ENCODE assay signal across 15 mouse cellular contexts in the genomic region with DNA sequence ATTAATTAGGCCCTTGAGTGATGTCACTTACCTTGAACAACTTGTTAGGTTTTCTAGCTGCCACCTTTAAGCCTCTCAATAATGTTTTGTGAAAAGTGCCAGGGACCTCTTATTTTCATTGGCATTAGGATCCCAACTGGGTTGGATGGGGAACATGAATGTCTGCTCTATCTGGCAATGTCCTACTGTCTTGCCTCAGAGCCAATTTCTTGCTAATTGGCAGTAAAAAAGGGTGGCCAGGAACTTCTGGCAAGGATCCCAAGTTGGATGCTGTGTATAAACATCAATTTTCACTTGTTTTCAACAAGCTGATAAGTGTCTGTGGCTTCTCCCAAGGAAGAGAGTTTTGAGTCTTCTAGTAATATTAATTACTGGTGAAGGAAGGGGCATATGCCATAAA.
"Had no signal": no experiment of that assay in that cellular context is flagged by ENCODE, and none has a peak within 500 bp of the region (broad histone marks: within the 10 kb centered on the region; RNA-seq: fewer than 3 reads in every experiment).

No protein-coding gene starts in this region.

- H3K27me3 ChIP-seq: limb, embryonic 12.5 days; liver, embryonic 15.5 days; midbrain, embryonic 13.5 days; neural tube, embryonic 12.5 days had no signal

- H3K4me1 ChIP-seq: limb, embryonic 12.5 days; liver, embryonic 15.5 days; midbrain, embryonic 13.5 days; neural tube, embryonic 12.5 days had no signal

- H3K27ac ChIP-seq: layer of hippocampus, adult 2 months; left cerebral cortex, adult 2 months; limb, embryonic 12.5 days; liver, embryonic 15.5 days; midbrain, embryonic 13.5 days; neural tube, embryonic 12.5 days; stomach, postnatal 0 days had no signal

- DNase-seq: kidney, adult 9 months; kidney, postnatal 10 days; kidney, postnatal 4 days; liver; lung, adult 2 months; lung, postnatal 36 days; thymus, postnatal 14 days had no signal

- ATAC-seq: lung, postnatal 0 days; midbrain, embryonic 13.5 days had no signal

- H3K9me3 ChIP-seq: limb, embryonic 12.5 days; liver, embryonic 15.5 days; midbrain, embryonic 13.5 days; neural tube, embryonic 12.5 days had no signal

- H3K9ac ChIP-seq: limb, embryonic 12.5 days; liver, embryonic 15.5 days; midbrain, embryonic 13.5 days; neural tube, embryonic 12.5 days had no signal

- H3K36me3 ChIP-seq: limb, embryonic 12.5 days; liver, embryonic 15.5 days; midbrain, embryonic 13.5 days; neural tube, embryonic 12.5 days had no signal

- H3K4me3 ChIP-seq: layer of hippocampus, adult 2 months; left cerebral cortex, adult 2 months; limb, embryonic 12.5 days; liver, embryonic 15.5 days; midbrain, embryonic 13.5 days; neural tube, embryonic 12.5 days had no signal

- H3K4me2 ChIP-seq: limb, embryonic 12.5 days; liver, embryonic 15.5 days; midbrain, embryonic 13.5 days; neural tube, embryonic 12.5 days had no signal
